Mouse (Mus musculus) skeletal muscle tissue, adult 2 months (tissue): ENCODE results near the gene Serpina1d.
"Not testable (repeated sequence)": the region's sequence is repeated elsewhere in the genome, so short reads cannot be mapped to it uniquely, and the experiment has no call there.

Experiments used
- DNase-seq: peaks from one replicate; pipeline ENCODE4 v3.0.0-alpha.2; 2012; ENCODE audit warnings: low read depth, low spot score

Gene Serpina1d

GRCm38 (mm10) chr12:103773246-103773851, at the start of gene Serpina1d:
Gene Serpina1d, minus strand, starts transcription at chr12:103773592.
- not testable (repeated sequence) for DNase-seq

GRCm38 (mm10) chr12:103770597-103770996, 2.8 kb downstream of the Serpina1d start:
- DNase-seq: not testable (repeated sequence)

- not testable (repeated sequence) for DNase-seq
These were observed 10.3 kb downstream of the Serpina1d start for GRCm38 (mm10) chr12:103763083-103763482.

- DNase-seq: not testable (repeated sequence)
These were observed 13.1 kb downstream of the Serpina1d start for GRCm38 (mm10) chr12:103760316-103760715.

GRCm38 (mm10) chr12:103745957-103746356, 27.4 kb downstream of the Serpina1d start:
- DNase-seq: not testable (repeated sequence)

- DNase-seq: not testable (repeated sequence)
These were observed 35.4 kb downstream of the Serpina1d start for GRCm38 (mm10) chr12:103737791-103738580.

- DNase-seq: not testable (repeated sequence)
These were observed 37.8 kb downstream of the Serpina1d start for GRCm38 (mm10) chr12:103735566-103735965.

- DNase-seq: not testable (repeated sequence)
These were observed 38.3 kb downstream of the Serpina1d start for GRCm38 (mm10) chr12:103735101-103735500.
